Mouse (Mus musculus) bone marrow, adult 2 months (tissue): ENCODE measurements around the gene Mast3.

Source experiments
- CTCF ChIP-seq: fragments of 200-500 bp; IDR thresholded peaks from 2 replicates; pipeline ENCODE4 v1.5.1; 2011; ENCODE audit warnings: low read length, control low read depth; ENCODE audit not compliant: control insufficient read depth, insufficient read depth
- POLR2A ChIP-seq: fragments of 200-500 bp; IDR thresholded peaks from 2 replicates; pipeline ENCODE4 v1.6.1; 2011; ENCODE audit warnings: low read depth, mild to moderate bottlenecking, control low read depth, low read length, borderline replicate concordance; ENCODE audit not compliant: control insufficient read depth

DNA sequence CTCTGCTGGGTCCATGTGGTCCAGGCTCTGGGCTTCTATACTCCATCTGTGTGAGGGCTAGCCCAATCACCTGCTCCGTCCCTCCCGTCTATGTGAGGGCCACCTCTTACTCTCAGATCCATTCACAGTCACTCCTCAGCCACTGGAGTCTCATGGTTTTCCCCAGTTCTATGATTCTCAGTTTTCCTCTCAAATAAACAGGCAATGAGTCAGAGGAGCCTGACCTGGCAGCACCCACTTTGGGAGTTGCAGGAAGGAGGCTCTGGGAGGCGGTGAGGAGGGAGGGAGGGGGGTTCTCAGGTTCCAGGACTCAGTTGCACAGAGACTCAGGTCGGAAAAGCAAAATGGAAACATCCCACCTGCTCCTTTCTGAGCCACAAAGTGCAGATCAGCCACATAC, 8.0 kb upstream of the Mast3 start:
- TF ChIP-seq CTCF (no peak), POLR2A (no peak)
